In genomic region chr8:126478714-126479113, GRCm38 (mm10) we compare ENCODE assay signal across 24 mouse cellular contexts.
"Had no signal": no experiment of that assay in that cellular context is flagged by ENCODE, and none has a peak within 500 bp of the region (broad histone marks: within the 10 kb centered on the region; RNA-seq: fewer than 3 reads in every experiment).

No protein-coding gene starts in this region.

- H3K9me3 ChIP-seq: limb, embryonic 10.5 days; limb, embryonic 13.5 days; liver, embryonic 13.5 days; megakaryocyte, embryonic 14.5 days; midbrain, embryonic 10.5 days; midbrain, embryonic 13.5 days had no signal

- H3K36me3 ChIP-seq: limb, embryonic 10.5 days; limb, embryonic 13.5 days; liver, embryonic 13.5 days; midbrain, embryonic 10.5 days; midbrain, embryonic 13.5 days had no signal

- H3K9ac ChIP-seq: limb, embryonic 13.5 days; liver, embryonic 13.5 days; lung, embryonic 14.5 days; midbrain, embryonic 13.5 days had no signal

- H3K4me2 ChIP-seq: limb, embryonic 13.5 days; liver, embryonic 13.5 days; lung, embryonic 14.5 days; midbrain, embryonic 13.5 days had no signal

- H3K4me3 ChIP-seq: layer of hippocampus, adult 2 months; limb, embryonic 10.5 days; limb, embryonic 13.5 days; liver, embryonic 13.5 days; megakaryocyte, embryonic 14.5 days; midbrain, embryonic 10.5 days; midbrain, embryonic 13.5 days; myocyte had no signal

- ATAC-seq: midbrain, embryonic 13.5 days; midbrain, embryonic 16.5 days had no signal

- H3K27ac ChIP-seq: layer of hippocampus, adult 2 months; limb, embryonic 10.5 days; limb, embryonic 13.5 days; liver, embryonic 13.5 days; midbrain, embryonic 10.5 days; midbrain, embryonic 13.5 days; stomach, postnatal 0 days had no signal

- DNase-seq: kidney, adult 18-20 months; kidney, adult 9 months; kidney, postnatal 14 days; kidney, postnatal 4 days; layer of hippocampus, adult 9-11 months; liver; liver, embryonic 13.5 days; lung, embryonic 14.5 days; lung, postnatal 10 days; lung, postnatal 36 days; right cerebral cortex, adult 18-20 months; right cerebral cortex, postnatal 14 days; right cerebral cortex, postnatal 4 days; thymus, adult 18-20 months; thymus, postnatal 36 days had no signal
